Mouse (Mus musculus): ENCODE results near the gene Nxpe3.

DNA sequence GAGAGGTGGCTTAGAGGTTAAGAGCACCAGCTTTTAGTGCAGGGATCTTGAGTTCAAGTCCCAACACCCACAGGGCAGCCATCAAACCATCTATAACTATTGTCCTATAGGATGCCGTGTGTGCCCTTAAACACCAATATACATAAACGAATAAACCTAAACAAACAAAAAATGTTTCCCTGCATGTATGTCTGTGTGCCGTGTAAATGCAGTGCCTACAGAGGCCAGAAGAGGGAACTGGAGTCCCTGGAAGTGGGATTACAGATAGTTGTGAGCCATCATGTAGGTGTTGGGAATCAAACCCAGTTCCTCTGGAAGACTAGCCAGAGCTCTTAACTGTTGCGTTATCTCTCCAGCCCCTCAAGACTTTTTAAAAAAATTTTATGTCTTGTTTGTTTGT lies 45.7 kb upstream of the Nxpe3 start:
- no peak for TF ChIP-seq CTCF (IDR thresholded peaks at IDR 0.05; ENCODE audit: extremely low read depth, insufficient read length, insufficient replicate concordance, low read depth, low read length)
- TF ChIP-seq POLR2A (IDR thresholded peaks at IDR 0.05; ENCODE audit: low read depth, low read length) = no peak
